Mouse (Mus musculus) E14TG2a.4 (cell line): ENCODE measurements around the gene Frmd6.

Experiments
- CTCF ChIP-seq: conservative IDR thresholded peaks from 2 replicates; pipeline ENCODE4 v1.5.1; 2014; ENCODE audit warnings: low read length
- POU5F1 ChIP-seq: IDR thresholded peaks from 2 replicates; pipeline ENCODE4 v1.6.1; 2014; ENCODE audit warnings: low read length, borderline replicate concordance

DNA sequence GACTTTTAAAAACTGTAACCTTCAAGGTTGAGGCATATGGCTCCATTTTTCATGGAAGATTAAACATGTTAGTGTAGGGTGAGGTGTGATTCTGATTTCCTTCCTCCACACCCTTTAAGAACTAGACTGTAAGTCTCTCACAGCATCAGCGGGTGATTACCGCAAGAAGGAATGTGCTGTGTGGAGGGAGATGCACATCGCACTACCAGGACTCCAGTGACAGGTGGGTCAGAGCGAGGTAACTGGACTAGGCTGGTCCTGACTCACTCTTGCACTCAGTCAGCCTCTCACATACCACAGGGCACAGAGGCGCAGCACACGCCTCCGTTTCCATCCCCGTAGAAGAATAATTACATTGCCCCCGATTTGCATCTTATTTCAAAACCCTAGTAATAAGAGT lies 23.7 kb downstream of the Frmd6 start:
- TF ChIP-seq CTCF (no peak), POU5F1 (no peak)
